Mouse (Mus musculus): Measurements from ENCODE around the gene Chst13. TPM values are rescaled to one million over a fixed set of nuclear protein-coding genes. Genes with fewer than 3 reads are reported as not detected.

Gene Chst13
- not detected in 2 replicates for polyA plus RNA-seq (2014; fragmentation: Nextera tagmentation; extraction: Ambion mirVana)

- Histone ChIP-seq H3K9me3 (ENCODE audit: control insufficient read depth, low read length) (no peaks in the 10 kb centered on the region), H3K9ac (ENCODE audit: low read length) (no peak within 1 kb of the TSS), H3K27ac (ENCODE audit: low read depth, low read length) (no peak within 1 kb of the TSS), H3K4me1 (ENCODE audit: control insufficient read depth, insufficient read depth, low read length) (no peaks in the 10 kb centered on the region), H3K27me3 (ENCODE audit: control insufficient read depth, insufficient read depth, low read length) (no peaks in the 10 kb centered on the region), H3K4me3 (ENCODE audit: low read depth, low read length) (no peak within 1 kb of the TSS), H3K4me2 (peak within 1 kb of the TSS; percentile 23; the same call in 1 of the 2 replicates), H3K36me3 (ENCODE audit: control insufficient read depth, insufficient read depth, low read length) (no peaks in the 10 kb centered on the region)
- 5% methylated on average over 22 of the region's 22 CpGs for WGBS
- ATAC-seq (ENCODE audit: low FRiP score) (peak; percentile 22; the same call in 1 of the 2 replicates), DNase-seq (ENCODE audit: low spot score, missing footprints) (no peak)
Measured at GRCm38 (mm10) chr6:90324991-90325390, at the start of gene Chst13. TSS of gene Chst13 (minus strand) at chr6:90325185.

GRCm38 (mm10) chr6:90374647-90375046 lies 49.7 kb upstream of the Chst13 start:
- no peaks in the 10 kb centered on the region for H3K9me3 ChIP-seq (ENCODE audit: control insufficient read depth, low read length)
- no peak overlapping the region for H3K4me3 ChIP-seq (ENCODE audit: low read depth, low read length)
- DNase-seq (ENCODE audit: low spot score, missing footprints) = no peak
- H3K4me1 ChIP-seq (ENCODE audit: control insufficient read depth, insufficient read depth, low read length) = peaks cover 15% of the 10 kb centered on the region
- H3K36me3 ChIP-seq (ENCODE audit: control insufficient read depth, insufficient read depth, low read length) = peaks cover 24% of the 10 kb centered on the region
- 89% methylated on average over 4 of the region's 4 CpGs for WGBS
- no peak for ATAC-seq (ENCODE audit: low FRiP score)
- no peak overlapping the region for H3K27ac ChIP-seq (ENCODE audit: low read depth, low read length)
- H3K9ac ChIP-seq (ENCODE audit: low read length) = no peak overlapping the region
- no peaks in the 10 kb centered on the region for H3K27me3 ChIP-seq (ENCODE audit: control insufficient read depth, insufficient read depth, low read length)
- H3K4me2 ChIP-seq = no peak overlapping the region

DNA sequence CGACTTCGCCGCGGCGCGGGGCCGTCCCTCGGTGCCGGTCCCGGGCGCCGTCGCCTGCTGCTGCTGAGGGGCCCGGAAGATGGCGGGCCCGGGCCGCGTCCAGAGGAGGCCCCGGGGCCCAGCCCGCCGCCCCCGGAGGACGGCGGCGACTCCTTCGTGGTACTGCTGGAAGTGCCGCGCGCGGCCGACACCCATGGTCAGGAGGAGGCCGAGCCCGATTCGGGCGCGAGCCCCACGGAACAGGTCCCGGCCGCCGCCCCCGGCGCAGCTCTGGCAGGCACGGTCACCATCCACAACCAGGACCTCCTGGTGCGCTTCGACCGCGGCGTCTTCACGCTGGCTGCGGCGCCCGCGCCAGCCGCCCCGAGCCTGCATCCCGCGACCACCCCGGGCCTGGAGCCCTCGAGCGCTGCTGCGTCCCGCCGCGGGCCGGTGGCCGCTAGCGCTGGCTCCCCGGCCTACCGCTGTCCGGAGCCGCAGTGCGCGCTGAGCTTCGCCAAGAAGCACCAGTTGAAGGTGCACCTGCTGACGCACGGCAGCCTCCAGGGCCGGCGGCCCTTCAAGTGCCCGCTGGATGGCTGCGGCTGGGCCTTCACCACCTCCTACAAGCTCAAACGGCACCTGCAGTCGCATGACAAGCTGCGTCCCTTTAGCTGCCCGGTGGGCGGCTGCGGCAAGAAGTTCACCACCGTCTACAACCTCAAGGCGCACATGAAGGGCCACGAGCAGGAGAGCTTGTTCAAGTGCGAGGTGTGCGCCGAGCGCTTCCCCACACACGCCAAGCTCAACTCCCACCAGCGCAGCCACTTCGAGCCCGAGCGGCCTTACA lies 45.0 kb upstream of the Chst13 start:
- H3K27ac ChIP-seq (ENCODE audit: low read depth, low read length) = no peak overlapping the region
- H3K9ac ChIP-seq (ENCODE audit: low read length) = peak overlapping the region; percentile 81
- peaks cover 13% of the 10 kb centered on the region for H3K36me3 ChIP-seq (ENCODE audit: control insufficient read depth, insufficient read depth, low read length)
- peak; percentile 93 for DNase-seq (ENCODE audit: low spot score, missing footprints)
- no peaks in the 10 kb centered on the region for H3K27me3 ChIP-seq (ENCODE audit: control insufficient read depth, insufficient read depth, low read length)
- peak; percentile 83 for ATAC-seq (ENCODE audit: low FRiP score)
- peak overlapping the region; percentile 94 for H3K4me2 ChIP-seq
- peak overlapping the region; percentile 93 for H3K4me3 ChIP-seq (ENCODE audit: low read depth, low read length)
- H3K9me3 ChIP-seq (ENCODE audit: control insufficient read depth, low read length) = no peaks in the 10 kb centered on the region
- under 1% methylated on average over 88 of the region's 98 CpGs for WGBS
- H3K4me1 ChIP-seq (ENCODE audit: control insufficient read depth, insufficient read depth, low read length) = peaks cover 15% of the 10 kb centered on the region

- peak within 1 kb of the TSS; percentile 93 for H3K4me3 ChIP-seq (ENCODE audit: low read depth, low read length)
- H3K27ac ChIP-seq (ENCODE audit: low read depth, low read length) = no peak within 1 kb of the TSS
- peaks cover 8% of the 10 kb centered on the region for H3K36me3 ChIP-seq (ENCODE audit: control insufficient read depth, insufficient read depth, low read length)
- peak within 1 kb of the TSS; percentile 94 for H3K4me2 ChIP-seq
- peaks cover 15% of the 10 kb centered on the region for H3K4me1 ChIP-seq (ENCODE audit: control insufficient read depth, insufficient read depth, low read length)
- H3K9me3 ChIP-seq (ENCODE audit: control insufficient read depth, low read length) = no peaks in the 10 kb centered on the region
- H3K9ac ChIP-seq (ENCODE audit: low read length) = peak within 1 kb of the TSS; percentile 81
- 6% methylated on average over 40 of the region's 41 CpGs for WGBS
- peak; percentile 98 for ATAC-seq (ENCODE audit: low FRiP score)
- no peaks in the 10 kb centered on the region for H3K27me3 ChIP-seq (ENCODE audit: control insufficient read depth, insufficient read depth, low read length)
- DNase-seq (ENCODE audit: low spot score, missing footprints) = peak; percentile 100
Measured at GRCm38 (mm10) chr6:90368976-90369724, 44.2 kb upstream of the Chst13 start, which contains the start of gene Zxdc. TSS of gene Zxdc (plus strand) at chr6:90369492.

DNA sequence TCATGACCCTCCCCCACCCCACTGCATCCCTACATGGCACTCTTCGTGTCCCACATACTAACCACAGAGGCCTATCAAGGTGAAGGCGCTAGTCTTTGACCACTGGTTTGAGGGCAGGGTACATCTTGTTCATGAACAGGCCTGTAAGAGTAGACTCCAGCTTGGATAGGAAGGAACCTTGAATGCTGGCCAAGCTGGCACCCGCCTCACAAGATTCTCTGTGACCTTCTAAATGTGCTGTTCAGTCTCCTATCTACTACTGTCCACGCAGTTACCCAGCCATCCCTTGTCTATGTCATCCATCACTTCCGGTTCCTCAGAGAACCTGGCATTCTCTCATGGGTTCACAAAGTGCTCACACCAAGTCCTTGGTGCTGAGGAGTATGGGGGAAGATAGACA lies 38.3 kb upstream of the Chst13 start:
- Histone ChIP-seq H3K9ac (ENCODE audit: low read length) (no peak overlapping the region), H3K4me2 (no peak overlapping the region), H3K27ac (ENCODE audit: low read depth, low read length) (no peak overlapping the region), H3K27me3 (ENCODE audit: control insufficient read depth, insufficient read depth, low read length) (no peaks in the 10 kb centered on the region), H3K9me3 (ENCODE audit: control insufficient read depth, low read length) (no peaks in the 10 kb centered on the region), H3K4me1 (ENCODE audit: control insufficient read depth, insufficient read depth, low read length) (no peaks in the 10 kb centered on the region), H3K4me3 (ENCODE audit: low read depth, low read length) (no peak overlapping the region), H3K36me3 (ENCODE audit: control insufficient read depth, insufficient read depth, low read length) (no peaks in the 10 kb centered on the region)
- DNase-seq (ENCODE audit: low spot score, missing footprints) (no peak), ATAC-seq (ENCODE audit: low FRiP score) (no peak)
- WGBS = 91% methylated on average over 5 of the region's 5 CpGs

- Histone ChIP-seq H3K4me1 (ENCODE audit: control insufficient read depth, insufficient read depth, low read length) (no peaks in the 10 kb centered on the region), H3K27ac (ENCODE audit: low read depth, low read length) (no peak overlapping the region), H3K9ac (ENCODE audit: low read length) (no peak overlapping the region), H3K4me2 (no peak overlapping the region), H3K9me3 (ENCODE audit: control insufficient read depth, low read length) (no peaks in the 10 kb centered on the region), H3K27me3 (ENCODE audit: control insufficient read depth, insufficient read depth, low read length) (no peaks in the 10 kb centered on the region), H3K36me3 (ENCODE audit: control insufficient read depth, insufficient read depth, low read length) (no peaks in the 10 kb centered on the region), H3K4me3 (ENCODE audit: low read depth, low read length) (no peak overlapping the region)
- DNase-seq (ENCODE audit: low spot score, missing footprints) (no peak), ATAC-seq (ENCODE audit: low FRiP score) (no peak)
- WGBS = 86% methylated on average over 6 of the region's 6 CpGs
Measured at GRCm38 (mm10) chr6:90360922-90361614, 36.1 kb upstream of the Chst13 start.

DNA sequence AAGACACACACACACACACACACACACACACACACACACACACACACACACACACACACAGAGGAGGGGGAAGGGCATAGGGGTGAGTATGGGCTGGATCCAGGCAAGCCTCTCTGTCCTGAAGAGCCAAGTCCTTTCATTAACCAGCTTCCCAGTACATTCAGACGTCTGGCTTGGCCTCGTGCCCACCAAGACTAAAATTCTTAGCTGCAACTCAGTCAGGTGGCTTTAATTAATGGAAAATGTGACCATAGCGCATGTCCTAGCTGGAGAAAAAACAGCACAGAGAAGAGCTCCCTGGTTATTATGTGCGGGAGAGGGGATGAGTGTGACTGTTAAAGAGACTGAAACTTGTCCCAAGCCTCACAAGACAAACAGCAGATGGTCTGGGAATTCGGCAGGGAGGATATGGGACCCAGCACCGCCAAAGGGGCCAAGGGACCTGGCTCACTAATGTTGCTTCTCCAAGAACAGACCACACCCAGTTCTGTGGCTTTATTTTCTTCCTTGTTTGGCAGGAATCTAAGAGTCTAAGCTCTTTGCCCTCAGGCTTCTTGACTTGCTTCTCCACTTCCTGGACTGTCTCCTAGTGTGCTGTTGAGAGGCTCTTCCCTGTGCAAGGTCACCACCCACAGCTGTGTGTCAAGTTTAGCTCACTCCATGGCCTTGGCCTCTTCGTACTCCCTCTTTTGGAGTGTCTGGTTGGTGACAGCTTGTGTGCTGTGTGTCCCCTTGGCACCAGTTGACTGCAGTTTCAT lies 35.2 kb upstream of the Chst13 start:
- Histone ChIP-seq H3K9ac (ENCODE audit: low read length) (no peak overlapping the region), H3K27ac (ENCODE audit: low read depth, low read length) (no peak overlapping the region), H3K27me3 (ENCODE audit: control insufficient read depth, insufficient read depth, low read length) (no peaks in the 10 kb centered on the region), H3K4me3 (ENCODE audit: low read depth, low read length) (no peak overlapping the region), H3K36me3 (ENCODE audit: control insufficient read depth, insufficient read depth, low read length) (no peaks in the 10 kb centered on the region), H3K9me3 (ENCODE audit: control insufficient read depth, low read length) (no peaks in the 10 kb centered on the region), H3K4me1 (ENCODE audit: control insufficient read depth, insufficient read depth, low read length) (no peaks in the 10 kb centered on the region), H3K4me2 (no peak overlapping the region)
- ATAC-seq (ENCODE audit: low FRiP score) = no peak
- 68% methylated on average over 7 of the region's 7 CpGs for WGBS
- DNase-seq (ENCODE audit: low spot score, missing footprints) = no peak

DNA sequence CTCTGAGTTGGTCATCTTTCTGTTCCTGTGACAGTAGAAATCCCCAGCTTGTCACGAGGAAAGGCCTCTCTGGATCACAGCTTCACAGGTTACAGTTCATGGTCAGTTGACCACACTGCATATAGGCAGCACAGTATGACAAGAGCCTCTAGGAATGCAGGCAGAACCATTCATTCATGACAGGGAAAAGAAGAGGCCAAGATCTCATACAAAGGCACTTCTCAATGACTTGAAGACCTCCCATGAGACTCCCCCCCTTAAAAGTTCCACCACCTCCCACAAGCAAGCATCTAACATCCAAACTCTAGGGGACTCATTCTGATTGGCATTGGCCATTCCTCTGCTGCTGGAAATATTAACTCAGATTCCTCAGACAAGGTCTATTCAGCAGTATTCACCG lies 34.5 kb upstream of the Chst13 start:
- no peak for DNase-seq (ENCODE audit: low spot score, missing footprints)
- Histone ChIP-seq H3K4me2 (no peak overlapping the region), H3K9ac (ENCODE audit: low read length) (no peak overlapping the region), H3K4me3 (ENCODE audit: low read depth, low read length) (no peak overlapping the region), H3K27ac (ENCODE audit: low read depth, low read length) (no peak overlapping the region), H3K9me3 (ENCODE audit: control insufficient read depth, low read length) (no peaks in the 10 kb centered on the region), H3K36me3 (ENCODE audit: control insufficient read depth, insufficient read depth, low read length) (no peaks in the 10 kb centered on the region), H3K27me3 (ENCODE audit: control insufficient read depth, insufficient read depth, low read length) (no peaks in the 10 kb centered on the region), H3K4me1 (ENCODE audit: control insufficient read depth, insufficient read depth, low read length) (no peaks in the 10 kb centered on the region)
- ATAC-seq (ENCODE audit: low FRiP score) = no peak
- WGBS = 64% methylated on average over 2 of the region's 2 CpGs
